Comparison of ENCODE assay signal across 32 mouse cellular contexts in genomic region chr15:97369144-97369543, GRCm38 (mm10).
DNase-seq lines count a peak whose midpoint lies in the region; ATAC-seq and TF ChIP-seq lines count a peak whose summit lies in the region.
"Had no signal": no experiment of that assay in that cellular context is flagged by ENCODE, and none has a peak within 500 bp of the region (broad histone marks: within the 10 kb centered on the region; RNA-seq: fewer than 3 reads in every experiment).

No protein-coding gene starts in this region.

- no peak overlapping the region for H3K4me2 ChIP-seq in liver, embryonic 13.5 days
- no peak overlapping the region for H3K4me2 ChIP-seq in liver, embryonic 12.5 days
- no peak overlapping the region for H3K4me2 ChIP-seq in forebrain, embryonic 16.5 days (ENCODE audit: low read length)
- H3K4me2 ChIP-seq: heart, embryonic 11.5 days; intestine, embryonic 15.5 days; limb, embryonic 13.5 days; liver, embryonic 15.5 days; lung, embryonic 14.5 days; midbrain, embryonic 15.5 days; neural tube, embryonic 15.5 days; stomach, embryonic 15.5 days had no signal

- ATAC-seq in liver, embryonic 13.5 days (ENCODE audit: low read depth) = 0 out of 2 replicates have a peak, but pooled peaks have one; percentile 6
- no peak for ATAC-seq in liver, embryonic 12.5 days
- no peak for ATAC-seq in forebrain, embryonic 16.5 days
- ATAC-seq: forebrain, embryonic 14.5 days; hindbrain, postnatal 0 days; intestine, embryonic 15.5 days; midbrain, embryonic 15.5 days had no signal

- H3K9me3 ChIP-seq in liver, embryonic 13.5 days (replicated peaks) = no peaks in the 10 kb centered on the region
- no peaks in the 10 kb centered on the region for H3K9me3 ChIP-seq in liver, embryonic 12.5 days (replicated peaks)
- H3K9me3 ChIP-seq in ES-Bruce4 (replicated peaks; ENCODE audit: control insufficient read depth, insufficient read depth, low read length, poor library complexity, severe bottlenecking) = no peaks in the 10 kb centered on the region
- H3K9me3 ChIP-seq in forebrain, embryonic 16.5 days (ENCODE audit: control insufficient read depth, low read length) = no peaks in the 10 kb centered on the region
- H3K9me3 ChIP-seq: intestine, embryonic 15.5 days; limb, embryonic 13.5 days; liver, embryonic 15.5 days; midbrain, embryonic 10.5 days; midbrain, embryonic 15.5 days; neural tube, embryonic 15.5 days; stomach, embryonic 15.5 days had no signal

- TF ChIP-seq CTCF in ES-Bruce4 (IDR thresholded peaks at IDR 0.05; ENCODE audit: low read depth, low read length) = no peak

- 82% methylated on average over 10 of the region's 10 CpGs for WGBS in liver, embryonic 13.5 days (ENCODE audit: insufficient replicate concordance)
- WGBS in liver, embryonic 12.5 days (ENCODE audit: insufficient replicate concordance) = 87% methylated on average over 10 of the region's 10 CpGs
- WGBS in forebrain, embryonic 16.5 days = 89% methylated on average over 10 of the region's 10 CpGs

- H3K36me3 ChIP-seq in liver, embryonic 13.5 days = peaks cover 7% of the 10 kb centered on the region; the same call in 1 of the 2 replicates
- peaks cover 13% of the 10 kb centered on the region for H3K36me3 ChIP-seq in liver, embryonic 12.5 days
- H3K36me3 ChIP-seq in ES-Bruce4 (ENCODE audit: control insufficient read depth, insufficient read depth, low read length, poor library complexity, severe bottlenecking) = no peaks in the 10 kb centered on the region
- no peaks in the 10 kb centered on the region for H3K36me3 ChIP-seq in forebrain, embryonic 16.5 days (ENCODE audit: control insufficient read depth, insufficient read depth)
- H3K36me3 ChIP-seq: intestine, embryonic 15.5 days; limb, embryonic 13.5 days; midbrain, embryonic 10.5 days; midbrain, embryonic 15.5 days; neural tube, embryonic 15.5 days; stomach, embryonic 15.5 days had no signal

- TF ChIP-seq EP300 in ES-Bruce4 (IDR thresholded peaks at IDR 0.05; ENCODE audit: insufficient read depth, low read depth, low read length) = peak; percentile 86; the same call in 1 of the 2 replicates

- H3K4me3 ChIP-seq in liver, embryonic 13.5 days (replicated peaks) = no peak overlapping the region
- H3K4me3 ChIP-seq in liver, embryonic 12.5 days = no peak overlapping the region
- peak overlapping the region; percentile 66 for H3K4me3 ChIP-seq in ES-Bruce4 (ENCODE audit: low read depth, low read length)
- no peak overlapping the region for H3K4me3 ChIP-seq in forebrain, embryonic 16.5 days (replicated peaks; ENCODE audit: low read length)
- H3K4me3 ChIP-seq: gastrocnemius, adult 2 months; intestine, embryonic 15.5 days; limb, embryonic 13.5 days; liver, embryonic 15.5 days; midbrain, embryonic 10.5 days; midbrain, embryonic 15.5 days; neural tube, embryonic 15.5 days; stomach, embryonic 15.5 days had no signal

- peak; percentile 45 for DNase-seq in liver, embryonic 13.5 days
- peak; percentile 78 for DNase-seq in WW6 (ENCODE audit: low read depth, low spot score)
- DNase-seq in lung, postnatal 4 days = no peak
- DNase-seq in adipocyte (ENCODE audit: low spot score) = no peak
- DNase-seq: adrenal gland, postnatal 10 days; cerebellum, adult 9-10 months; cerebellum, postnatal 36 days; gastrocnemius, adult 2 months; gastrocnemius, postnatal 36 days; heart, adult 18-20 months; kidney, adult 8-10 months; kidney, postnatal 4 days; lung, embryonic 14.5 days; lung, postnatal 14 days; retina, postnatal 1 day; right cerebral cortex, postnatal 14 days; thymus, adult 2 months; thymus, postnatal 36 days had no signal

- H3K9ac ChIP-seq in liver, embryonic 13.5 days = no peak overlapping the region
- no peak overlapping the region for H3K9ac ChIP-seq in liver, embryonic 12.5 days
- H3K9ac ChIP-seq in ES-Bruce4 (ENCODE audit: low read depth, poor library complexity, severe bottlenecking) = 0 out of 2 replicates have a peak overlapping the region, but pooled peaks have one; percentile 36
- H3K9ac ChIP-seq in forebrain, embryonic 16.5 days (replicated peaks; ENCODE audit: low read depth, low read length) = no peak overlapping the region
- H3K9ac ChIP-seq: intestine, embryonic 15.5 days; limb, embryonic 13.5 days; liver, embryonic 15.5 days; lung, embryonic 14.5 days; midbrain, embryonic 15.5 days; neural tube, embryonic 15.5 days; stomach, embryonic 15.5 days had no signal

- H3K27me3 ChIP-seq in liver, embryonic 13.5 days = no peaks in the 10 kb centered on the region
- H3K27me3 ChIP-seq in liver, embryonic 12.5 days (replicated peaks) = no peaks in the 10 kb centered on the region
- H3K27me3 ChIP-seq in ES-Bruce4 (ENCODE audit: control insufficient read depth, insufficient read depth, low read length, poor library complexity, severe bottlenecking) = no peaks in the 10 kb centered on the region
- no peaks in the 10 kb centered on the region for H3K27me3 ChIP-seq in forebrain, embryonic 16.5 days (replicated peaks; ENCODE audit: control insufficient read depth, insufficient read depth, low read length)
- H3K27me3 ChIP-seq: intestine, embryonic 15.5 days; limb, embryonic 13.5 days; liver, embryonic 15.5 days; midbrain, embryonic 15.5 days; neural tube, embryonic 15.5 days; stomach, embryonic 15.5 days had no signal

- no peak overlapping the region for H3K27ac ChIP-seq in liver, embryonic 13.5 days
- no peak overlapping the region for H3K27ac ChIP-seq in liver, embryonic 12.5 days
- peak overlapping the region; percentile 83 for H3K27ac ChIP-seq in ES-Bruce4 (ENCODE audit: insufficient read depth, low read length)
- H3K27ac ChIP-seq in forebrain, embryonic 16.5 days (ENCODE audit: low read length) = no peak overlapping the region
- H3K27ac ChIP-seq: gastrocnemius, adult 2 months; hindbrain, postnatal 0 days; intestine, embryonic 15.5 days; kidney, postnatal 0 days; limb, embryonic 13.5 days; liver, embryonic 15.5 days; midbrain, embryonic 10.5 days; midbrain, embryonic 15.5 days; neural tube, embryonic 15.5 days; stomach, embryonic 15.5 days had no signal

- peak; percentile 69 for TF ChIP-seq POLR2A in ES-Bruce4 (IDR thresholded peaks at IDR 0.05; ENCODE audit: insufficient read depth, low read length)

- peaks cover 49% of the 10 kb centered on the region for H3K4me1 ChIP-seq in liver, embryonic 13.5 days (replicated peaks)
- H3K4me1 ChIP-seq in liver, embryonic 12.5 days = peaks cover 49% of the 10 kb centered on the region
- peaks cover 4% of the 10 kb centered on the region for H3K4me1 ChIP-seq in ES-Bruce4 (ENCODE audit: control insufficient read depth, insufficient read depth, low read length)
- H3K4me1 ChIP-seq in forebrain, embryonic 16.5 days (replicated peaks; ENCODE audit: control insufficient read depth, insufficient read depth, low read length) = no peaks in the 10 kb centered on the region

Comparison
In these comparisons a context has a peak if more than half of its experiments do, and no peak if none do; other contexts are left out.
1. DNase-seq: peak in liver, embryonic 13.5 days (single experiment) and WW6 (single experiment); none in lung, postnatal 4 days (0 of 2) and adipocyte (single experiment).